Mouse (Mus musculus): Measurements from ENCODE around the gene Fat1. TPM values are rescaled to one million over a fixed set of nuclear protein-coding genes. Genes with fewer than 3 reads are reported as not detected.

The Fat1 gene
- total and polyA plus RNA-seq, 2 experiments from 2014 or later, result 10.5 to 89.5 TPM

GRCm38 (mm10) chr8:44991700-44992487, 56.6 kb downstream of the Fat1 start:
- no peaks in the 10 kb centered on the region for H3K27me3 ChIP-seq (ENCODE audit: insufficient read depth, low read length)
- no peak overlapping the region for H3K4me3 ChIP-seq (ENCODE audit: low read length)
- WGBS, result 37% methylated on average over 21 of the region's 21 CpGs
- H3K27ac ChIP-seq, result 0 out of 2 replicates have a peak overlapping the region, but pooled peaks have one; percentile 41
- peaks cover 14% of the 10 kb centered on the region; the same call in 1 of the 2 replicates for H3K4me1 ChIP-seq (ENCODE audit: insufficient read depth, low read length)
- no peak overlapping the region for H3K9ac ChIP-seq (replicated peaks; ENCODE audit: low read length)
- H3K9me3 ChIP-seq (ENCODE audit: low read length), result no peaks in the 10 kb centered on the region
- no peak for DNase-seq (ENCODE audit: low spot score)
- no peaks in the 10 kb centered on the region; the same call in 1 of the 2 replicates for H3K36me3 ChIP-seq (ENCODE audit: insufficient read depth, low read length)
- H3K4me2 ChIP-seq (ENCODE audit: low read depth, low read length), result no peak overlapping the region; the same call in 1 of the 2 replicates
- no peak for TF ChIP-seq CTCF (IDR thresholded peaks at IDR 0.05; ENCODE audit: low read depth)
- 0 out of 2 replicates have a peak, but pooled peaks have one; percentile 44 for ATAC-seq

GRCm38 (mm10) chr8:44992664-44993063, 57.4 kb downstream of the Fat1 start:
- WGBS, result 50% methylated on average over 6 of the region's 6 CpGs

GRCm38 (mm10) chr8:44993376-44993775, 58.1 kb downstream of the Fat1 start:
- no peaks in the 10 kb centered on the region for H3K27me3 ChIP-seq (ENCODE audit: insufficient read depth, low read length)
- WGBS, result 47% methylated on average over 4 of the region's 4 CpGs
- H3K9ac ChIP-seq (replicated peaks; ENCODE audit: low read length), result no peak overlapping the region
- no peak overlapping the region for H3K27ac ChIP-seq
- no peak overlapping the region for H3K4me3 ChIP-seq (ENCODE audit: low read length)
- no peaks in the 10 kb centered on the region; the same call in 1 of the 2 replicates for H3K36me3 ChIP-seq (ENCODE audit: insufficient read depth, low read length)
- H3K4me2 ChIP-seq (ENCODE audit: low read depth, low read length), result no peak overlapping the region
- peaks cover 17% of the 10 kb centered on the region; the same call in 1 of the 2 replicates for H3K4me1 ChIP-seq (ENCODE audit: insufficient read depth, low read length)
- H3K9me3 ChIP-seq (ENCODE audit: low read length), result no peaks in the 10 kb centered on the region
- no peak for TF ChIP-seq CTCF (IDR thresholded peaks at IDR 0.05; ENCODE audit: low read depth)
- DNase-seq (ENCODE audit: low spot score) (no peak), ATAC-seq (no peak)

More at GRCm38 (mm10) chr8:44992664-44993063, 57.4 kb downstream of the Fat1 start:
- H3K4me1 ChIP-seq (ENCODE audit: insufficient read depth, low read length), result peaks cover 17% of the 10 kb centered on the region; the same call in 1 of the 2 replicates
- no peak overlapping the region for H3K4me3 ChIP-seq (ENCODE audit: low read length)
- TF ChIP-seq CTCF (IDR thresholded peaks at IDR 0.05; ENCODE audit: low read depth), result no peak
- no peak overlapping the region for H3K4me2 ChIP-seq (ENCODE audit: low read depth, low read length)
- ATAC-seq, result no peak
- 0 out of 2 replicates have a peak overlapping the region, but pooled peaks have one; percentile 41 for H3K27ac ChIP-seq
- H3K27me3 ChIP-seq (ENCODE audit: insufficient read depth, low read length), result no peaks in the 10 kb centered on the region
- DNase-seq (ENCODE audit: low spot score), result no peak
- no peaks in the 10 kb centered on the region; the same call in 1 of the 2 replicates for H3K36me3 ChIP-seq (ENCODE audit: insufficient read depth, low read length)
- H3K9me3 ChIP-seq (ENCODE audit: low read length), result no peaks in the 10 kb centered on the region
- H3K9ac ChIP-seq (replicated peaks; ENCODE audit: low read length), result no peak overlapping the region

- Histone ChIP-seq H3K4me1 (ENCODE audit: insufficient read depth, low read length) (peaks cover 17% of the 10 kb centered on the region; the same call in 1 of the 2 replicates), H3K4me3 (ENCODE audit: low read length) (no peak overlapping the region), H3K9ac (replicated peaks; ENCODE audit: low read length) (no peak overlapping the region), H3K9me3 (ENCODE audit: low read length) (no peaks in the 10 kb centered on the region), H3K36me3 (ENCODE audit: insufficient read depth, low read length) (no peaks in the 10 kb centered on the region), H3K27me3 (ENCODE audit: insufficient read depth, low read length) (no peaks in the 10 kb centered on the region), H3K4me2 (ENCODE audit: low read depth, low read length) (no peak overlapping the region), H3K27ac (no peak overlapping the region)
- ATAC-seq (no peak), DNase-seq (ENCODE audit: low spot score) (no peak)
- TF ChIP-seq CTCF (IDR thresholded peaks at IDR 0.05; ENCODE audit: low read depth), result no peak
- 49% methylated on average over 3 of the region's 3 CpGs for WGBS
Observed at GRCm38 (mm10) chr8:44996493-44996892, 61.2 kb downstream of the Fat1 start.

GRCm38 (mm10) chr8:44997321-44997720, 62.1 kb downstream of the Fat1 start:
- Histone ChIP-seq H3K36me3 (ENCODE audit: insufficient read depth, low read length) (no peaks in the 10 kb centered on the region), H3K9me3 (ENCODE audit: low read length) (no peaks in the 10 kb centered on the region), H3K4me3 (ENCODE audit: low read length) (no peak overlapping the region), H3K27ac (peak overlapping the region; percentile 82; the same call in 1 of the 2 replicates), H3K27me3 (ENCODE audit: insufficient read depth, low read length) (no peaks in the 10 kb centered on the region), H3K4me2 (ENCODE audit: low read depth, low read length) (no peak overlapping the region), H3K9ac (replicated peaks; ENCODE audit: low read length) (0 out of 2 replicates have a peak overlapping the region, but pooled peaks have one; percentile 5), H3K4me1 (ENCODE audit: insufficient read depth, low read length) (peaks cover 17% of the 10 kb centered on the region; the same call in 1 of the 2 replicates)
- DNase-seq (ENCODE audit: low spot score) (no peak), ATAC-seq (no peak)
- no peak for TF ChIP-seq CTCF (IDR thresholded peaks at IDR 0.05; ENCODE audit: low read depth)
- WGBS, result 69% methylated on average over 3 of the region's 3 CpGs

GRCm38 (mm10) chr8:44997829-44998228, 62.6 kb downstream of the Fat1 start:
- peak overlapping the region; percentile 47; the same call in 1 of the 2 replicates for H3K4me2 ChIP-seq (ENCODE audit: low read depth, low read length)
- DNase-seq (ENCODE audit: low spot score) (no peak), ATAC-seq (no peak)
- no peaks in the 10 kb centered on the region for H3K27me3 ChIP-seq (ENCODE audit: insufficient read depth, low read length)
- peak overlapping the region; percentile 82 for H3K27ac ChIP-seq
- WGBS, result 45% methylated on average over 6 of the region's 6 CpGs
- peaks cover 17% of the 10 kb centered on the region; the same call in 1 of the 2 replicates for H3K4me1 ChIP-seq (ENCODE audit: insufficient read depth, low read length)
- H3K4me3 ChIP-seq (ENCODE audit: low read length), result no peak overlapping the region
- no peaks in the 10 kb centered on the region for H3K9me3 ChIP-seq (ENCODE audit: low read length)
- 0 out of 2 replicates have a peak overlapping the region, but pooled peaks have one; percentile 5 for H3K9ac ChIP-seq (replicated peaks; ENCODE audit: low read length)
- no peaks in the 10 kb centered on the region for H3K36me3 ChIP-seq (ENCODE audit: insufficient read depth, low read length)
- no peak for TF ChIP-seq CTCF (IDR thresholded peaks at IDR 0.05; ENCODE audit: low read depth)
